Mouse (Mus musculus) bone marrow macrophage, adult 2 months (primary cell): Measurements from ENCODE around the gene Insyn1.

Experiments
- CTCF ChIP-seq: IDR thresholded peaks from 2 replicates; pipeline ENCODE4 v1.5.1; 2012; ENCODE audit warnings: low read depth, mild to moderate bottlenecking, low read length, moderate library complexity
- POLR2A ChIP-seq: IDR thresholded peaks from 2 replicates; pipeline ENCODE4 v1.6.1; 2012; ENCODE audit warnings: mild to moderate bottlenecking, low read depth, low read length, borderline replicate concordance

DNA sequence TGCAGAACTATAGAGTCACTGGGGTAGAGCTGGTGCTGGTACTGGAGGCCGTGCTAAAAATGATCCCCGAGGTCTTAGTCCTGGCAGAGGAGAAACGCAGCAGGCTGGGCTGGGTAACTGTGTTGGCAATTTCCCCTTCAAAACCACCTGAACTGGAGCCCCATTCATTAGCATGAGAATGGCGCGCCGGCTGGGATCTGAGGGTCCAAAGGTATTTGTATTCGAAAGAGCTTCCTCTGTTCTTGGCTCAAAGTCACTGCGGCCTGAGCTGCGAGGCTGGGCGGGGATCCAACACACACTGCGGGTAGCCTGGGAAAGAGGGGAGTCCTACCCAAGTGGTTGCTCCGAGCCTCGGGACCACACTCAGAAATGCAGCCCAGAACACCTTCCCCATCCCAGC is 32.6 kb upstream of the Insyn1 start:
- TF ChIP-seq CTCF (no peak), POLR2A (no peak)
